In genomic region chr10:31504134-31504551, GRCm38 (mm10) we compare ENCODE assay signal across 8 mouse cellular contexts. TPM values are rescaled to one million over a fixed set of nuclear protein-coding genes. Genes with fewer than 3 reads are reported as not detected.
DNase-seq lines count a peak whose midpoint lies in the region; ATAC-seq lines count a peak whose summit lies in the region.

No protein-coding gene starts in this region.

- no peak overlapping the region for H3K4me3 ChIP-seq in forebrain, embryonic 14.5 days (ENCODE audit: low read depth, low read length)
- H3K4me3 ChIP-seq in forebrain, embryonic 11.5 days (ENCODE audit: low read depth, low read length) = no peak overlapping the region
- H3K4me3 ChIP-seq in hindbrain, embryonic 15.5 days = no peak overlapping the region

- ATAC-seq in forebrain, embryonic 14.5 days = peak; percentile 82
- ATAC-seq in forebrain, embryonic 11.5 days (replicated peaks; ENCODE audit: low FRiP score) = no peak
- peak; percentile 91 for ATAC-seq in hindbrain, embryonic 15.5 days (ENCODE audit: low FRiP score, low read depth)

- peak; percentile 85 for DNase-seq in forebrain, embryonic 14.5 days (ENCODE audit: low spot score)
- no peak for DNase-seq in forebrain, embryonic 11.5 days (ENCODE audit: low spot score)
- DNase-seq in 3T3-L1 (ENCODE audit: low read depth, low spot score) = peak; percentile 67
- DNase-seq in cerebellum, adult 9-11 months = peak; percentile 69
- DNase-seq in lung, postnatal 36 days = peak; percentile 77
- DNase-seq in thymus, postnatal 0 days (ENCODE audit: low spot score) = no peak
- no peak for DNase-seq in spleen, postnatal 4 days (ENCODE audit: low spot score in 2 of 2)

- no peaks in the 10 kb centered on the region for H3K9me3 ChIP-seq in forebrain, embryonic 14.5 days (replicated peaks; ENCODE audit: control insufficient read depth, low read length)
- no peaks in the 10 kb centered on the region for H3K9me3 ChIP-seq in forebrain, embryonic 11.5 days (ENCODE audit: control insufficient read depth, low read length)
- H3K9me3 ChIP-seq in hindbrain, embryonic 15.5 days = no peaks in the 10 kb centered on the region

- no peak overlapping the region for H3K4me2 ChIP-seq in forebrain, embryonic 14.5 days (ENCODE audit: low read length)
- no peak overlapping the region for H3K4me2 ChIP-seq in forebrain, embryonic 11.5 days (ENCODE audit: low read depth, low read length, severe bottlenecking)
- H3K4me2 ChIP-seq in hindbrain, embryonic 15.5 days = no peak overlapping the region

- H3K27me3 ChIP-seq in forebrain, embryonic 14.5 days (replicated peaks; ENCODE audit: control insufficient read depth, insufficient read depth, low read length) = no peaks in the 10 kb centered on the region
- H3K27me3 ChIP-seq in forebrain, embryonic 11.5 days (ENCODE audit: control insufficient read depth, insufficient read depth, low read length) = no peaks in the 10 kb centered on the region
- H3K27me3 ChIP-seq in hindbrain, embryonic 15.5 days = no peaks in the 10 kb centered on the region

- H3K4me1 ChIP-seq in forebrain, embryonic 14.5 days (ENCODE audit: control insufficient read depth, insufficient read depth, low read length) = no peaks in the 10 kb centered on the region
- H3K4me1 ChIP-seq in forebrain, embryonic 11.5 days (replicated peaks; ENCODE audit: control insufficient read depth, insufficient read depth, low read length) = no peaks in the 10 kb centered on the region
- no peaks in the 10 kb centered on the region for H3K4me1 ChIP-seq in hindbrain, embryonic 15.5 days (replicated peaks)

- WGBS in forebrain, embryonic 14.5 days = 31% methylated on average over 3 of the region's 3 CpGs
- WGBS in forebrain, embryonic 11.5 days = 76% methylated on average over 3 of the region's 3 CpGs
- 29% methylated on average over 3 of the region's 3 CpGs for WGBS in hindbrain, embryonic 15.5 days

- no peak overlapping the region for H3K27ac ChIP-seq in forebrain, embryonic 14.5 days (ENCODE audit: low read depth, low read length)
- no peak overlapping the region for H3K27ac ChIP-seq in forebrain, embryonic 11.5 days (ENCODE audit: low read depth, low read length)
- H3K27ac ChIP-seq in hindbrain, embryonic 15.5 days (replicated peaks) = no peak overlapping the region; the same call in 1 of the 2 replicates

- no peaks in the 10 kb centered on the region for H3K36me3 ChIP-seq in forebrain, embryonic 14.5 days (ENCODE audit: control insufficient read depth, insufficient read depth, low read length)
- no peaks in the 10 kb centered on the region for H3K36me3 ChIP-seq in forebrain, embryonic 11.5 days (ENCODE audit: control insufficient read depth, insufficient read depth, low read length)
- H3K36me3 ChIP-seq in hindbrain, embryonic 15.5 days = 0 out of 2 replicates have a peak, but pooled peaks cover 2% of the 10 kb centered on the region

- H3K9ac ChIP-seq in forebrain, embryonic 14.5 days (ENCODE audit: low read length) = no peak overlapping the region
- no peak overlapping the region for H3K9ac ChIP-seq in forebrain, embryonic 11.5 days (ENCODE audit: low read length)
- H3K9ac ChIP-seq in hindbrain, embryonic 15.5 days = no peak overlapping the region

RNA-seq across cellular contexts. Expression of gene Tpd52l1, which starts 58.4 kb away (rescaled TPM):
- 20.4 and 24.4 TPM in 2 replicates for polyA plus RNA-seq in forebrain, embryonic 14.5 days (2014; fragmentation: Nextera tagmentation; extraction: Ambion mirVana)
- polyA plus RNA-seq in forebrain, embryonic 11.5 days (2014; fragmentation: Nextera tagmentation; extraction: Ambion mirVana) = 25.2 and 27.8 TPM in 2 replicates
- 40.8 and 41.7 TPM in 2 replicates for polyA plus RNA-seq in hindbrain, embryonic 15.5 days (2015; fragmentation: Nextera tagmentation; extraction: Ambion mirVana)
- 2.9 and 3.9 TPM in 2 replicates for polyA plus RNA-seq in thymus, postnatal 0 days (2015; fragmentation: Nextera tagmentation; extraction: Ambion mirVana)

Comparison
In these comparisons a context has a peak if more than half of its experiments do, and no peak if none do; other contexts are left out.
1. DNase-seq: peak in forebrain, embryonic 14.5 days (single experiment), 3T3-L1 (single experiment), cerebellum, adult 9-11 months (single experiment) and lung, postnatal 36 days (single experiment); none in forebrain, embryonic 11.5 days (single experiment), thymus, postnatal 0 days (single experiment) and spleen, postnatal 4 days (0 of 2).